Mouse (Mus musculus) hematopoietic stem cell, adult 5-6 weeks (primary cell): ENCODE data around the gene Fam19a4. TPM values are rescaled to one million over a fixed set of nuclear protein-coding genes. Genes with fewer than 3 reads are reported as not detected.
"Not testable (repeated sequence)": the region's sequence is repeated elsewhere in the genome, so short reads cannot be mapped to it uniquely, and the experiment has no call there.

ENCODE experiments used
- ATAC-seq, 2 experiments: fragments of 125-278 bp in 1 of 2; replicated peaks in 1 of 2; 2 replicates each; pipeline ENCODE4 v1.8.0; 2016 to 2017; ENCODE audit warnings: inconsistent platforms in 2 of 2, mild to moderate bottlenecking in 2 of 2, moderate number of reproducible peaks in 2 of 2, low read depth in 1 of 2, moderate TSS enrichment in 1 of 2; ENCODE audit not compliant: low FRiP score in 2 of 2, poor library complexity in 2 of 2, severe bottlenecking in 2 of 2, insufficient read depth in 1 of 2, low TSS enrichment in 1 of 2
- total RNA-seq: library from RNA; stranded (forward); fragments of 172-1452, 232-1000 nt; gene quantifications from 2 replicates; pipeline ENCODE4 v1.2.3, GENCODE M21; 2017

Fam19a4 gene
- total RNA-seq, 1 experiment from 2014 or later, result not detected

DNA sequence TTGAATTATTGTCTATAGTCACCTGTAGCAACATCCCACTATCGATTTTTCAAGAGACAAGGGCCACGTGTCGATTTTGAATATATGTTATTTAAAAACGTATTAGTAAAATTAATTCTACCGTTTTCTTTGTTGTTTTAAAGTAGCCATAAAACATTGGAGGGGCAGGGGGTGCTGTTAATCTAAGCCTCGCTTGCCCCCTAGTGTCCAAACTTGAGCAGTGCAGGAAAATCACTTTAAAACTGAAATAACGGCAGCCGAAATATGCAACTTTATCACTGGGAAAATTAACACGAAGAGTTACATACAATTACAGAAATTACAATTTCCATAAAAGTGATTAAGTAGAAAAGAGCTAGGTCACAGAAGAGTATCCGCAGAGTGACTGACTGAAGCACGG, 55.2 kb downstream of the Fam19a4 start:
- peak in 1 of 2 experiments; percentile 46; a peak in 1 of 4 replicates for ATAC-seq

DNA sequence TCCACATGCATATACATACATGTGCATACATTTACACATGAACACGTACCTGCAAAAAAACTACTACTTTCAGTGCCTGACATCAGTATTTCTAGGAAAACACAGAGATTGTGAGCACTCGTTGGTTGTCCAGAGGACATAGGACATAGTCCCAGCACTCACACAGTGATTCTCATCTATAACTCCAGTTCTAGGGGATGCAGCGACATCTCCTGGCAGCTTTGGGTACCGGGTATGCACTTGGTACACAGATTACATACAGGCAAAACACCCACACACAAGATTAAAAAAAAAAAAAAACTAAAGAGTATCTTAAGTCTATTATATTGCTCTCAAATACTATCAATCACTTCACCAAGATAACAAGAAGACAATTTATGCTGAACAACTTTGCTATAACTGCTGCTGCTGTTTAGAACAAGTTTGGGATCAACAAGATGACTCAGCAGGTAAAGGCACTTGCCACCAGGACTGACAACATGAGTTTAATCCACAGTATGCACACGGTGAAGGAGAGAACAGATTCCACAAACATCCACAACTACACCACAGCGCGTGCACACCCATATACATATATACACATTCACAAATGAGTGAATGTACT, 64.6 kb downstream of the Fam19a4 start:
- no peak for ATAC-seq

DNA sequence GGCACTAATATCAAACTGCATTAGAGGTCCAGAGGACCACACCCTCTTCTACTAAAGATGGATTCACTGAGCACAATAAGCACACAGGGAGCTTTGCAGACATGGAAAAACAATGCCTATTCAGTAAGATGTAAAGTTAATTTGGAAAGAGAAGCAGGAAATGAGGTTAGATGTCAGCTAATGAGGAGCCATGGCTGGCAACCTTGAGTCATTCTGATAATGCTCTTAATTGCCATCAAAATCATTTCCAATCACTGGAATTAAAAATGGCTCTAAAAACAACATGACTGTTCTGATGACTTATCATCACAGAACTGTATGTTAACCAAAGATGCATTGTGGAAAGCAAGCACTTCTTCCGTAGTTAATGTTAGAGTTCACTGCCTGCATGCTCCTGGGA, 68.5 kb downstream of the Fam19a4 start:
- no peak for ATAC-seq

- no peak for ATAC-seq
These were observed 82.7 kb downstream of the Fam19a4 start for GRCm38 (mm10) chr6:96977537-96977936.

DNA sequence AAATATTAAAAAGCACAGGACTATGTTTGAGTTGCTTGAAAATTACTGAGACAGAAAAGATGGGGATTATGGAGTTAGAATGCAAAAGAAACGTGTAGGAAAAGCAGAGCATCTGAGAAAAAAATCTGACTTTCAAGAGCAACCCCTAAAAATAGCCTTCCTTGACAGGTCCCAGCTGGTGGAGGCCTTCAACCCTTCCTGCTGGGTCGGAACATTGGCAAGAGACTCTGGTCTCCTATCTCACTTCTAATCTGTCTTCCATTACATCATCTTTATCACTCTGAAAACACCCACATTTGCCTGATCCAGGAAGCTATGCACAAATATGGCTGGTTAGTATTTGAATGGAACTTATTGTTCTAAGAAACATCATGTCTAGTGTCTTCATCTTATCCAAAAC, 115.4 kb downstream of the Fam19a4 start:
- no peak for ATAC-seq

- ATAC-seq, result no peak
These were observed 124.4 kb downstream of the Fam19a4 start for GRCm38 (mm10) chr6:96935776-96936175.

DNA sequence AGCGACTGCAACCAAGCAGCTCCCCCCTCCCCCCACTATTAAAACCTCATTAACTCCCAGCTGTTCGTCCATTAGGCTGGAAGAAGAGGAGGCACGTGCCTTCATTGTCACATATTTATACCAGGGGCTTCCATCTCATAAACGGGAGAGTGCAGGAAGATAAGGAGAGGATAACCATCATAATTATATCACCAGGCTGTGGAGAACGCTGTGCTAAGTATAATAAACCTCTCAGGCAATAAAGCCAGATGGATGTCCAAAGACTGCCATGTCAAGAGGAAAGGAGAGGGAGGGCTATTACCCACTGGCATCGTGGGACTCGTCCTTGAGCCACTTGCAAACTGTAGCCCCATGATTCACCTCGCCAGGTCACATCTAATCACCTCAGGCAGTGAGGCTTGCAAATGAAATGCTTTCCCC, 151.1 kb downstream of the Fam19a4 start:
- ATAC-seq, result no peak

GRCm38 (mm10) chr6:96877105-96877504, 183.1 kb downstream of the Fam19a4 start:
- not testable (repeated sequence) for ATAC-seq

DNA sequence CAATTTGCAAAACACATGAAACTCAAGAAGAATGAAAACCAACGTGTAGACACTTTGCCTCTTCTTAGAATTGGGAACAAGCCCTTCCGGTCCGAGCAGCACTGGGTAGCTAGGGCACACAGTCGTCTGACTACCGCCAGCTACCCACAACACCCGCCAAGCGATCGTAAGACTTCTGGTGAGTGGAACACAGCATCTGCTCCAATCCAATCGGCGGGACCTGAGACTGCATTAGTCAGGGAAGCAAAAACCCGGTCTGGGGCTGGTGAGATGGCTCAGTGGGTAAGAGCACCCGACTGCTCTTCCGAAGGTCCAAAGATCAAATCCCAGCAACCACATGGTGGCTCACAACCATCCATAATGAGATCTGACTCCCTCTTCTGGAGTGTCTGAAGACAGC, 183.6 kb downstream of the Fam19a4 start:
- not testable (repeated sequence) for ATAC-seq

DNA sequence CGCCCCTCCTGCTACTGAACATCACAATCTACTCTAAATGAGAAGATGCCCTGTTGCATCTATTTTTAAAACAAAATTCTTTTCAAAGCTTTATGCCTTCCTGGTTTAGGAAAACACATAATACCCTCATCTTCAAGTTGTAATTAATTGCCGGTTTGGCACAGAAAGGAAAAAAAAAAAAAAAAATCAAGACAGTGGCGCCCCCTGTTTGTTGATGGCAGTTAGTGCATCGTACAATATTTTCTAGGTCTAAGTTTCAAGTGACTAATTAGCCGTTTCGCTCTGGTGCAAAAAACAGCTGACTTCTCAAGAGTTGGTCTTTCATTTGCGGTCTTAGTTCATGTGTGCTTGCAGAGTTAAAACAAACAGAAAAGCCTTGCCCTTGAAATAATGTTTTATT, 207.1 kb downstream of the Fam19a4 start:
- no peak for ATAC-seq

GRCm38 (mm10) chr6:96843944-96844343, 216.3 kb downstream of the Fam19a4 start:
- ATAC-seq, result 0 out of 4 replicates have a peak, but pooled peaks of 1 of the 2 experiments have one; percentile 37

GRCm38 (mm10) chr6:96840634-96841033, 219.6 kb downstream of the Fam19a4 start:
- ATAC-seq, result peak; percentile 37 to 51; a peak in 2 of 4 replicates

DNA sequence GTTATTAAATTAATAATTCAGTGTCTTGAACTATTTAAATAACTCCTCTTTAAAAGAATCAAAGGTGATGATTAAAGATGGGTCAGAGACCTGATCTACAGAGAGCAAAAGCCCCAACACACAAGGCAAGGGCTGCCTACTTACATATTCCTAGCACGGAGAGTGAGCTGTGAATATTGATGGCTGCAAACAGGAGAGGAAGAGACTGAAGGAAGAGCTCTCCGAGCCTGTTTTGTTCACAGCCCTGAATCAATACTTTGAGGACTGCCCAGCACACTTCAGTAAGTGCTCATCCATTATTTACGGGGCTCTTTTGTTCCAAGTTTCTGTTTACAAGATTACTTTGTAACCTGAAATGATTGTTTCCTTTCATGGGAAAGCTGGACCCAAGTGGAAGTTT, 233.6 kb downstream of the Fam19a4 start:
- ATAC-seq, result no peak

DNA sequence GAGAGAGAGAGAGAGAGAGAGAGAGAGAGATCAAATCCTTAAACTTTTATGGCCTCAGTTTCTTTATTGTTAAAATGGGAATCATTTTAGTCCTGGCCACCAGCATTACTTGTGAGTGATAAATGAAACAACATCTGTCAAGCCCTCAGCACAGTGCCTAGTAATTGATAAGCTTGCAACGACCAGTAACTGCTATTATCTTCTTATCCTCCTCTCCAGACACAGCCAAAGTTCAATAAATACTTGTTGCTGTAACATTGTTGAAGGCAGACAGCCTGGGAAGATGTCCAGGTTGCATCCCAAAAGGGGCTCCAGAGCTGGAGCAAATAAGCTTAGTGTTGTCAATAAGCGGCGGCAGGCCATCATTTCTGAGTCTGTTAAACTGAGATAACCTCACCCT, 257.2 kb downstream of the Fam19a4 start:
- no peak for ATAC-seq

GRCm38 (mm10) chr6:96798746-96799145, 261.5 kb downstream of the Fam19a4 start:
- no peak for ATAC-seq

DNA sequence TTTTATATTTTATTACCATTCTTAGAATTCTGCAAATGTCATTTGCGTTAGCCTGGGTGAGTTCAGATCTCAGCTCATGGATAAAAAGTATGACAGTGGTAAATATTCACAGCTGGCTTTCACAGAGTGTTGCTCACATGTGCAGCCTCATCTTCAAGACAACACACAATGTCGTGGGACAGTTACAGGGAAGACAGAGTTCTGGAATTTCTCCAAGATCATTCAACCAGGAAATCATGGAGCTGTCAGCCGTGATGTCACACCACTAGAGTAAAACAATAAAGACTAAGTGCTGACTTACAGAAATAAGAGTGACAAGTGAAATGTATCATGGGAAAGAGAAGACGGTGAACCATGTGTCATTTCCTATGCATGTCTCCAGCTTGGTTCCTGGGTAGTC, 262.8 kb downstream of the Fam19a4 start:
- no peak for ATAC-seq
